Mouse (Mus musculus) left cerebral cortex, postnatal 36 days (tissue): ENCODE data around the gene Zfp526. TPM values are rescaled to one million over a fixed set of nuclear protein-coding genes. Genes with fewer than 3 reads are reported as not detected.

Experiments used
- DNase-seq, 2 experiments: peaks; one replicate each; pipeline ENCODE4 v3.0.0; 2021 to 2022; ENCODE audit warnings: low spot score in 2 of 2, mixed read lengths in 1 of 2
- intact Hi-C: fragments of 180-260 bp; cut with DNase I; formaldehyde crosslinking; loops from one replicate; pipeline ENCODE4 v1.15.1; 2025
- total RNA-seq, 2 experiments: library from RNA; stranded (reverse); gene quantifications; 2 replicates each; pipeline ENCODE4 v1.2.3; 2021

Zfp526 gene
- 10 to 100 TPM; 11.3 to 11.5 TPM for total RNA-seq

DNA sequence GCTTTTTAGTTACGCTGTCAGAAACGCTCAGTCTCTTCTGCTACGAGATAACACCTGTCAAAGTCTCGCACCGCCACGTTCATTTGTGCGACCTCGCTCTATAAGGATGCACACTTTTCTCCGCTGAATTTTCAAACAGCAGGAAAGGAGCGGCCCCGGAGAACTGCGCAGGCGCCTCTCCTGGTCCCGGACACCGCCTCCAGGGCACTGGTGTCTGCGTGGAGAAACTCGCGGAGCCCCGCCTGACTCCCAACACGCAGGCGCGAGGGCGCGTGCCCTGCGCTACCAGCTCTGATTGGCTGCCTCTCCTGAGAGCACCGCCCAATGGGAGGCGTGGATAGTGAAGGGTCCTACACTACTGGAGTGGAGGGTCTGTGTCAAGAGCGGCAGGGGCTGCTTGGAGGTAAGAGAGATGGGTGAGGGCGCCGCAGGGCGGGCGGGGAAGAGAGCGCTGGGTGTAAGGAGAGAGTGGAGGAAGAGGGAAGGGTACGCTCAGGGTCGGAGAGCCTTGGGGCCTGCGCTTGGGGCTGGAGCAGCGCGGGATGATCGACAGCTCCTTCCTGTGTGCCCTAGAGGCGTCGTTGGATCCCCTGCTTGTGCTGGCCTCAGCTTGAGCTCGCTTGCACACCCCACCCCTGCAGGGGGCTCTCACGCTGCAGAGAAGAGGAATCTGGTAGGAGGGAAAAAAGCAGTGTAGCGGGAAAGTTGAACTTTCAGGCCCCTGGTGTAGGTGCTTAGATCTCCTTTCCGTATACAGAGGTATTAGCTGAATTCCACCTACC, at the start of gene Zfp526:
Gene Zfp526 (plus strand): TSS at position 324 of the 782 bp plus-strand sequence.
- intact Hi-C loops, result no loop called here

GRCm38 (mm10) chr7:25172669-25173068, 48.6 kb upstream of the Zfp526 start:
- intact Hi-C loops, result no loop called here
- DNase-seq, result no peak

More for the DNA sequence above, at the start of gene Zfp526:
- DNase-seq, result peak; percentile 98 to 99

GRCm38 (mm10) chr7:25174343-25174742, 46.9 kb upstream of the Zfp526 start:
- intact Hi-C loops, result no loop called here
- DNase-seq, result no peak

DNA sequence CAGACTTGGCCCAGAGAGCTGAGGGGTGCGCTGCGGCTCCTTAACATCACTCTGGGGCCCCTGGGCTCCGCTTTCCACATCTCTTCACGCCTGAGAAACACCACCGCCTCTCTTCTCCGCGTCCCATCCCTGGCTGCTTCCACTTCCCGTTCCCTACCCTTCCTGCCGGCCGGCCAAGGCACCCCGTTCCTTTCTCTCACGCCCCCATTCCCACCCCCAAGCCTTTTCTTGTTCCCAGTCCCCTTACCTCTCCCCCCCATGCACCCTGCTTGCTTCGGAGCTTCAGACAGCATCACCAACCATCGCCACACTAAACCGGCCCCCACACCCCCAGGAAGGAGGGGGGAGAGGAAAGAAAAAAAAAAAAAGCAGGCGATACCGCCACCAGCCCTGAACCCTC, 42.9 kb upstream of the Zfp526 start:
- intact Hi-C loops, result loop anchor here (2.0 kb wide), 1 partner anchor 100 kb away; no protein-coding TSS in a partner anchor

GRCm38 (mm10) chr7:25178787-25179605, 42.2 kb upstream of the Zfp526 start:
- DNase-seq, result peak; percentile 48 to 56
- intact Hi-C loops, result loop anchor here (2.0 kb wide), 1 partner anchor 100 kb away; no protein-coding TSS in a partner anchor

More for the DNA sequence above, 42.9 kb upstream of the Zfp526 start:
- DNase-seq, result peak; percentile 47 to 51

DNA sequence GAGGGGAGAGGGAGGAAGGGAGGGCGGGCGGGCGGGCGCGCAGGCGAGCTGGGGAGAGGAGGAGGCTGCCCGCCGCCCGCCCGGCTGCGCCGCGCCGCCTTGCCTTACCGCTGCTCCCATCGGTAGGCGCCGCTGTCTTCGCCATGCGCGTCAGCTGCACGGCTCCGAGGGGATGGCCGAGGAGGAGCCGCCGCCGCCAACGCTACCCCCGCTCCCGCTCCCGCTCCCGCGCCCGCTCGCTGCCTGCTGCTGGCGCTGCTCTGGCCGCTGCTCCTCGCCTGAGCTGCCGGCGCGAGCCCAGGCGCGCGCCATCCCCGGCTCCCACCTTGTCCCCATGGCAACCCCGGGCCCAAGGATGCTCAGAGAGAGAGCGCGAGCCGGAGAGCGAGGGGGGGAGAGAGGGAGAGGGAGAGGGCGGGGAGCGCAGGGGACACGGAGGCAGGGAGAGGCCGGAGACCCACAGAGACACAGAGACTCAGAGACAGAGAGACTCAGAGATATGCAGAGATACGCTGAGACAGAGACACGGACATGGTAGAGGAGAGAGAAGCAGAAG, 41.5 kb upstream of the Zfp526 start, which contains the start of gene Pou2f2:
Gene Pou2f2 (minus strand): TSS at position 121 of the 556 bp plus-strand sequence.
- intact Hi-C loops, result loop anchor here (2.0 to 10.0 kb wide), 2 partner anchors 75 to 99 kb away; no protein-coding TSS in a partner anchor
- peak; percentile 87 to 93 for DNase-seq

- no peak for DNase-seq
- intact Hi-C loops, result loop anchor here (10.0 kb wide), 1 partner anchor 76 kb away; no protein-coding TSS in a partner anchor
These were observed 40.7 kb upstream of the Zfp526 start for GRCm38 (mm10) chr7:25180512-25180911.

DNA sequence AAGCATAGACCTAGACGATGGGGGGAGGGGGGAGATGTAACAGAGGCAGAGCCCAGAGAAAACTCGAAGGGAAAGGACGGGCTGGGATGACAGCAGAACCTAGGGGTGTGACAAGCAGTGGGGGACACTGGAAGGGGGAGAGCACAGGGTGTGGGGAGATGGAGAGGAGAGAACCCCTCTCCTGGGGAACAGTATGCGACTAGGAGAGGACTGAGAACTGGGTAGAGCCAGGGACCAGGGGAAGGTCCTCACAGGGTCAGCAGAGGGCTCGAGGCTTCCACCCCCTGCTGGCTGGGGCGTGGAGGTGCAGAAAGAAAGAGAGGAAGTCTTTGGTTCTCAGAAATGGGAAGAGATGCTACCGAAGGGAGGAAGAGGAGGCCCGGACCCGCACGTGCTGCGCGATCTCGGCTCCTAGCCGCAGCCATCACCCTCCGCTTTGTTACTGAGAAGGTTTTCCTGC, 39.9 kb upstream of the Zfp526 start:
- DNase-seq, result peak in 1 of 2 experiments; percentile 23

GRCm38 (mm10) chr7:25181814-25182213, 39.4 kb upstream of the Zfp526 start:
- intact Hi-C loops, result loop anchor here (10.0 kb wide), 1 partner anchor 77 kb away; no protein-coding TSS in a partner anchor

More for the DNA sequence above, 39.9 kb upstream of the Zfp526 start:
- intact Hi-C loops, result loop anchor here (10.0 kb wide), 1 partner anchor 77 kb away; no protein-coding TSS in a partner anchor

DNA sequence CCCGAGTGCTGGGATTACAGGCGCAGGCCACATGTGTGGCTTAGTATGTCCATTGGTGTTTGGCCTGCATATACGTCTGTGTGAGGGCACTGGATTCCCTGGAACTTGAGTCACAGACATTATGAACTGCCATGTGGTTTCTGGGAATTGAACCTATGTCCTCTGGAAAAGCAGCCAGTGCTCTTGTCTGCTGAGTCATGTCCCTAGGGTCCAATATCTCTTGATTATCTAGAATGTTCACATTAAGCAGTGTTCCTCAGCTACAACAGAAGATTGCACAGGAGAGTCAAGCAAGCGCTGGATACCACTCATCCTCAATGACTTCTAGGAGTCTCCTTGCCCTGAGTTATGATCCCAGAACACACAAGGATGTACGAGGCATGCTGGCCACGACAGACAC, 37.1 kb upstream of the Zfp526 start:
- DNase-seq, result no peak
- intact Hi-C loops, result loop anchor here (10.0 kb wide), 1 partner anchor 79 kb away; no protein-coding TSS in a partner anchor

More at GRCm38 (mm10) chr7:25181814-25182213, 39.4 kb upstream of the Zfp526 start:
- no peak for DNase-seq

- DNase-seq, result peak; percentile 85 to 86
- intact Hi-C loops, result loop anchor here (1.0 to 10.0 kb wide), 2 partner anchors 55 to 83 kb away; no protein-coding TSS in a partner anchor
These were observed 33.3 kb upstream of the Zfp526 start for GRCm38 (mm10) chr7:25187662-25188650.

DNA sequence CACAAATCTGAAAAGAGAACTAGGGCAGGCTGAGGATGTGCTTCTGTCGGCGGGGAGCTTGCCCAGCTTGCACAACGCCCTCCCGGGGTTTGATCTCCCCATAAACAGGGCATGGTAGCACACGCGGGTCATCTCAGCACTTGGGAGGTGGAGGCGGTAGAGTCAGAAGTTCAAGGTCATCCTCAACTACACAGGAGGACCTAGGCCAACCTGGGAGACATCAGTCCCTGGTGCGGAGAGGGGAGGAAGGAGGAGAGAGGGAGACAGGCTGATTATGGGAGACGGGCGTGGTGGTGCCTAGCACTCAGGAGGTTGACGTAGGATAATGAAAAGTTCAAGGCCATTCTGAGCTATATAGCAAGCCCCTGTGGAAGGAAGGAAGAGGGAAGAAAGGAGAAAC, 30.4 kb upstream of the Zfp526 start:
- DNase-seq, result no peak
- intact Hi-C loops, result no loop called here

- no peak for DNase-seq
- intact Hi-C loops, result no loop called here
These were observed 29.1 kb upstream of the Zfp526 start for GRCm38 (mm10) chr7:25192110-25192509.

DNA sequence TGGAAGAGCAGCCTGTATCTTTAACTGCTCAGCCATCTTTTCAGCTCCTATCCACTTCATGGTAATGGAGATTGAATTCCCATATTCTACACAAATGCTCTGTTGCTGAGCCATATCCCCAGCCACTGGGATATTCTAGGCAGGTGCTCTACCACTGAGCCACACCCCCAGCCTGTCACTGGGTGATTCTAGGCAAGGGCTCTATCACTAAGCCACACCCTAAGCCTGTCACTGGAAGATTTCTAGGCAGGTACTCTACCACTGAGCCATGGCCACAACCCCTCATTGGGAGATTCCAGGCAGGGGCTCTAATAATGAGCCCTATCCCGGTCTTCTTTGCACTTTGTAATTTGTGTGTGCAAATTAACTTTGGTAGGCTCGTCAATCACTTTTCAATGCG, 26.1 kb upstream of the Zfp526 start:
- DNase-seq, result no peak
- intact Hi-C loops, result no loop called here

DNA sequence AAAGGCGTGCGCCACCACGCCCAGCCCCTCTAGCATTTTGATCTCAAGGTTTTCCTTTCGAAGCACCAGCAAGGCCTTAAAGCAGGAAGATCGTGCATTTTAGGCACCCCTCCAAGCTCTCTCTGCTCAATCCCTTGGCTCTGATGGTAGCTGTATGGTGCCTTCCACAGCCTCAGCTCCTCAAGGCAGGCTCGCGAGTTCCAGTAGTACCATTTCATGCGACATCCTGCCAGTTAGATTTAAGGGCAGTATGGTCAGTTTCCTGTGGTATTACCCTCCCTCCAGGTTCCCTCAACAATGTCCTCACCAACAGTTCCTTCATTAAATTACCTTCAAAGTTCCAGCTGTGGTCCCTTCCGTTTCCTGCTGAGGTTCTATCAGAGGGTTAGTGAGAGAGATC, 25.1 kb upstream of the Zfp526 start:
- no peak for DNase-seq
- intact Hi-C loops, result no loop called here

DNA sequence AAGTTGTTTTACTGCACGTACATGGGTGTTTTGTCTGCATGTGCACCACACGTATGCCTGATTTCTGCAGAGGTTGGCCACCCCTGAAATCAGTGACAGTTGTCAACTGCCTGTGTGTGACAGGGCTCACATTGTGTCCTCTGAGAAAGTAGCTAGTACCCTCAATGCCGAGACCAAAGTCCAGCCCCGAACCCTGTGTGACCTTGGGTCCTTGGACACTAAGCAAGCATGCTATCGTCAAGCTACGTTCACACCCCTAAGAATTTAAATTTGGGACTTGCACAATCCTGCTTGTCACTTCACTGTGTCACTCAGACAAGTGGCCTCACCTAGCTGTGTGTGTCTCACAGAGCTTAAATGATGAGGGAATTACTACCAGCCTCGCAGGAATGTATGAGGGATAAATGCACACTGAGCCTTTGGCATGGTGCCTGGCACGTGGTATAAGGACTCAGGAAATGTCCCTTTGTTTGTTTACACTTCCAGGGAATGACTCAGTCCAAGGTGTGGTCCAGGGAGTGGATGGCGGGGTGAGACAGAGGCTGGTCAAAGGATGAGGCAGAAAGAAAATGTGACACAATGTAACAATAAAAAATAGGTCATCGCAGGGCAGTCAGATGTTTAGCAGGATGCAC, 23.7 kb upstream of the Zfp526 start:
- intact Hi-C loops, result no loop called here
- no peak for DNase-seq

DNA sequence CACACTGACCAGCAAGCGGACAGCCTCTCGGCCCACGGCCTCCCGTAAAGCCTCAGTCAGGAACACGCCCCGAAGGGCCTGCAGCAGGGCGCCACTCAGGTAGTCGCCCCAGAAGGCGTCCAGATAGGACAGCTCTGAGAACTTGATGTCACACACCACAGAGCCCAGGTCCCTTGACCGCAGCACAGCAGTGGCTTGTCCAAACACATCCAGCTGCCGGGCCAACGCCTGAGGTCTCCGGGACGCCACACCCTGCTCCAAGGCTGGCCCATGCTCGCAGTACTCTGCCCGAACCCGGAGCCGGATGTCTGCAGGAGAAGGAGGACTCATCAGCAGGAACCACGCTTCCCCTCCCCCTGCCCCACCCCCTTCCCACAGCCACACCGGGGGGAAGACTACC, 17.6 kb upstream of the Zfp526 start:
- intact Hi-C loops, result no loop called here
- no peak for DNase-seq
